Mouse (Mus musculus): ENCODE results near the gene Ppt2. TPM values are rescaled to one million over a fixed set of nuclear protein-coding genes. Genes with fewer than 3 reads are reported as not detected.

Ppt2 gene
- total RNA-seq, 2 experiments from 2014 or later, result 42.4 to 48.4 TPM

DNA sequence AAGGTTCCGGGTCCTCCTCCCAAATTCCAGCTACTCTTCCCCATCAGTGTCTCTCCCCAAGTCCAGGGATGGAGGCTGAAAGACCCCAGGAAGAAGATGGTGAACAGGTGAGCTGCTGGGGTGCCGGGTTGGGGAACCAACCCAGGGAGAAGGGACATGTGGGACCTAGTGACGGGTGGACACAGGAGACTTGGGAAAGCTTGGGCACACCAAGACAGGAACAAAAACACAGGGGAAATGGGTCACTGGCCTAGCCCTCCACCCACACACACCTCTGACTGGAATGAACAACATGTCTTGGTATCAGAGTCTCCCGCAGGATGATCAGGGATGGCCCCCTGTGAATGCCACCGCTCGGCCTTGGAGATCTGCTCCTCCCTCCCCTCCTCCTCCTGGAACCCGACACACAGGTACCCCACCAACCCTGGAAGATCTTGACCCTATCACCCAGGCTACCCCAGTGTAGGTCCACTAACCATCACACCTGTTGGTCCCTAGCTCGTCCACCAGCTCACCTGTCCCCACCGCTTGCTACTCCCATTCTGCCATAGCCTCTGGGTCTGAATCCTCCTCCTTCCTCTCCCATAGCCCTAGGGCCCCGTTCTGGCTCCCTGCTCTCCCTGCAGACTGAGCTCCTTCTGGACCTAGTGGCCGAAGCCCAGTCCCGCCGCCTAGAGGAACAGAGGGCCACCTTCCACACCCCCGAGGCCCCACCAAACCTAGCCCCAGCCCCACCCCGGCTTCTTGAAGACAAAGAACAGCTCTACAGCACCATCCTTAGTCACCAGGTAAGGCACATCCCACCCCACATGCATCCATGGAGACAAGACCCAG, 37.9 kb downstream of the Ppt2 start:
- DNase-seq (ENCODE audit: extremely low spot score in 1 of 2, low spot score in 1 of 2), result no peak

DNA sequence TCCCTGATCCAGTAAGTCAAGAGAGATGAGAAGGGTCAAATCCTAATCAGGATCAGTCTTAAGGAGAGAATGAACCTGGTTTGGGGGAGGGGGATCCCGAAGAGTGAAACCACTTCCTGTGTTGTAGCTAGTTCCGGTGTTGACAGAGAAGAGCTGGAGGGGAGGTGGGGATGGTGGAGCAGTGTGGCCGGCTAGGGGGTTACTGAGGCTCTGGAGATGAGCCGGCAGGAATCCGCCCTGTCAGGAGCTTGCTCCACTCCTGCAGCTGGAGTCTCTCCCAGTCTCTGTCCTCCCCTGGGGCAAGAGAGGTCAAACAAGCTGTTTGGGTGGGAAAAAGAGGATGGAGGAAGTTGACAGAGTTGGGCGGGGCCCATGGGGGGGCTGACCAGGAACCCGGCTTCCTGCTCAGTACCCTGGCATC, 38.6 kb downstream of the Ppt2 start, which contains the start of gene Gpsm3:
Gene Gpsm3 (plus strand): TSS at position 126 of the 421 bp plus-strand sequence.
- DNase-seq (ENCODE audit: extremely low spot score in 1 of 2, low spot score in 1 of 2), result no peak

DNA sequence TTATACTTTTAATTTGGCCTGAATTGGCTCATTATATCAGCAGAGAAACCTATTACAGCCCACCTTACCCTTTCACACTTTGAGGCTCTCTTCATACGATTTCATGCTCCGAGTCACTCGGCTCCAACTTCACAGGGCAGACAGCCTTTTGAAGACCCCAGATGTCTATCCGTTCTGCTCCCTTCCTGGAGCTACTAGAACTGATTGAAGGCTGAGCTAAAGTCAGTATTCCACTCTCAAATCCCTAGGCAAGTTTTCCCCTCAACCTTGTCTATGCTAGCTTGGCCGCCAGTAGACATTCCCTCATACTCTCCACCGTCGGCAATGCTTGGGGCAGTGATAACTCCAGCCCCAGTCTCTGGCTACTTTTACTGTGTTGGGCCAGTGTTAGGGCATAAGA, 39.1 kb downstream of the Ppt2 start:
- DNase-seq (ENCODE audit: extremely low spot score in 1 of 2, low spot score in 1 of 2), result no peak

GRCm38 (mm10) chr17:34588767-34589166, 39.5 kb downstream of the Ppt2 start:
- DNase-seq (ENCODE audit: extremely low spot score in 1 of 2, low spot score in 1 of 2), result no peak

- DNase-seq (ENCODE audit: extremely low spot score in 1 of 2, low spot score in 1 of 2), result no peak
These were observed 40.5 kb downstream of the Ppt2 start for GRCm38 (mm10) chr17:34587814-34588213.

- peak; percentile 91 to 98 for DNase-seq (ENCODE audit: extremely low spot score in 1 of 2, low spot score in 1 of 2)
These were observed 40.9 kb downstream of the Ppt2 start for GRCm38 (mm10) chr17:34587423-34587811.

DNA sequence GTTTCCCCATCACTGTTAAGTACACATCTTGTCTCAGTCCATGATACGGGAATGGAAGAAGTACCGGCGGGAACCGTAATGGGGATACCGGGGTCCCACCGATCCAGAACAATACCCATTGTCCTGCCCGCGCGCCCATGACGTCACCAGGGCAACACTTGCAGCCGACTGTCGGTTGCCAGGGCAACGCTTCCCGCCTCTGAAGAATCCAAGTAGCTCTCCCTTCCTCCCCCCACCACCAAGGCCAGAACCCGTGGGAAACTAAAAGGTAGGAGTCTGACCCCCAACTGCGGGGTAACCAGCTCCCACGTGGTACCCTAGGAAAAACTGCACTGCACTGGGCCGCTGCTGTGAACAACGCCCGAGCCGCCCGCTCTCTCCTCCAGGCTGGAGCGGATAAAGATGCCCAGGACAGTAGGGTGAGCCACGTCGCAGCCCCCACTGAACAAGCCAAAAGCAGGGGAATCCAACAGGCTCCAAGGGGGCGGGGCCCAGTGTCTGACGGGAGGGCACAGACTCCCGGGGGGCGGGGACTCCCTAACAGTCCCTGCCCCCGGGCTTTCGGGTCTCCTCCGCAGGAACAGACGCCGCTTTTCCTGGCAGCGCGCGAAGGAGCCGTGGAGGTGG, 41.4 kb downstream of the Ppt2 start:
- peak; percentile 77 to 80 for DNase-seq (ENCODE audit: extremely low spot score in 1 of 2, low spot score in 1 of 2)

DNA sequence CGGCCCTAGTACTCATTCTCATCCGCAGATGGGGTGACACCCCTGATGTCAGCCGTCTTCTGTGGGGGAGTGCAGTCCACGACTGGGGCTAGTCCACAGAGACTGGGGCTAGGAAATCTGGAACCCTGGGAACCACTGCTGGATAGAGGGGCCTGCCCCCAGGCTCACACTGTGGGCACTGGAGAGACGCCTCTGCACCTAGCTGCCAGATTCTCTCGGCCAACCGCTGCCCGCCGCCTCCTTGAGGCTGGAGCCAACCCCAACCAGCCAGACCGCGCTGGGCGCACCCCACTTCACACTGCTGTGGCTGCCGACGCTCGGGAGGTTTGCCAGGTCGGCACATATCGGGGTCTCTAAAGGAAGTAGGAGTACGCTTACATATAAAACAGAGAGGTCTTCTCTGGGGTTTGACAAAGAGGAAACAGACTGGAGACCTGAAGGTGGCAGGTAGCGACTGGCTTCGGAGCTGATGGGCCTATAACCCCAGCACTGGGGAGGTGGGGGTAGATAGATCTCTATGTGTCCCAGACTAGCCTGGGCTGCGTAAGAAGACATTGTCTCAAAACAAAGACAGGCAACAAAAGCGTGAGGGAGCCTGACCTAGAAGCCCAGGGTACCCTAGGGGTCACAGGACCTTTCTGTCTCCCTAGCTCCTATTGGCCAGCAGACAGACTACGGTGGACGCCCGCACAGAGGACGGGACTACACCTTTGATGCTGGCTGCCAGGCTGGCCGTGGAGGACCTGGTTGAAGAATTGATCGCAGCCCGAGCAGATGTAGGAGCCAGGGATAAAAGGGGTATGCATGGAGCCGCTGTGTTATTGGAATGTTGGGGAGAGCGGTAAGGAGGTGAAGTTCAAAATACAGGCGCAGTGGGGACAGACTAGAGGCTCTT, 42.2 kb downstream of the Ppt2 start:
- no peak for DNase-seq (ENCODE audit: extremely low spot score in 1 of 2, low spot score in 1 of 2)

DNA sequence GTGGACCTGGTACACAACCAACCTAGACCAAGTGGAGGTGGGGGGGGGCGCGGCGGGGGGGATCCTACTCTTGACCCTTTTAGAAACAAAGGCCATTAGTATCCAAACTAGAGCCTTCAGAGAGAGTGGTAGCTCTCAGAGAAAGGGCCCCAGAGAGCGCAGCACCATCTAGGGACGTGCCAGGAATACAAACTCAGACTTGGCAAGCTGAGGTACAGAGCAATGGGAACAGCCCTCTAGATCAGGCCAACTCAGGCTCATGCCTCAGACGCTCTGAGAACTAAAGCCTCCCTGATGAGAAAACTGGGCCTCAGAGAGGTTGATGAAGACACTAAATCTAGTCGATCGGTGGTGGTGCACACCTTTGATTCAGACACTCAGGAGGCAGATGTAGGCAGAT, 43.2 kb downstream of the Ppt2 start:
- DNase-seq (ENCODE audit: extremely low spot score in 1 of 2, low spot score in 1 of 2), result peak in 1 of 2 experiments; percentile 44

DNA sequence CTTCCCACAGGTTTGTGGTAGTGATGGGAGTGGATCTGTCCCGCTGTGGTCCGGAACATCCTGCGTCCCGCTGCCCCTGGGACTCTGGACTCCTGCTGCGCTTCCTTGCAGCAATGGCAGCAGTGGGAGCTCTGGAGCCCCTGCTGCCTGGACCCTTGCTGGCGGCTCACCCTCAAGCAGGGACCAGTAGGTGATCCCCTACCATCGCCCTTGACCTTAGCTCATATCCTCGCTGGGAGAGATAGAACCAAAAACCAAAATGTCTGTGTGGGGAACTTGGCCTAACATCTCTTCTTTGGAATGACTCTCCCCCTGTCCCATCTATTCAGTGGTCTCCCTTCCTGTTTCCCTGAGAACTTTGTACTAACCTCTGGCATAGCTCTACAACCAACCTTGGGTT, 44.5 kb downstream of the Ppt2 start:
- DNase-seq (ENCODE audit: extremely low spot score in 1 of 2, low spot score in 1 of 2), result no peak

GRCm38 (mm10) chr17:34583397-34583796, 44.9 kb downstream of the Ppt2 start:
- no peak for DNase-seq (ENCODE audit: extremely low spot score in 1 of 2, low spot score in 1 of 2)

GRCm38 (mm10) chr17:34582528-34582927, 45.8 kb downstream of the Ppt2 start:
- no peak for DNase-seq (ENCODE audit: extremely low spot score in 1 of 2, low spot score in 1 of 2)

GRCm38 (mm10) chr17:34578070-34578469, 50.2 kb downstream of the Ppt2 start:
- no peak for DNase-seq (ENCODE audit: extremely low spot score in 1 of 2, low spot score in 1 of 2)

- DNase-seq (ENCODE audit: extremely low spot score in 1 of 2, low spot score in 1 of 2), result no peak
These were observed 51.7 kb downstream of the Ppt2 start for GRCm38 (mm10) chr17:34576577-34576976.

DNA sequence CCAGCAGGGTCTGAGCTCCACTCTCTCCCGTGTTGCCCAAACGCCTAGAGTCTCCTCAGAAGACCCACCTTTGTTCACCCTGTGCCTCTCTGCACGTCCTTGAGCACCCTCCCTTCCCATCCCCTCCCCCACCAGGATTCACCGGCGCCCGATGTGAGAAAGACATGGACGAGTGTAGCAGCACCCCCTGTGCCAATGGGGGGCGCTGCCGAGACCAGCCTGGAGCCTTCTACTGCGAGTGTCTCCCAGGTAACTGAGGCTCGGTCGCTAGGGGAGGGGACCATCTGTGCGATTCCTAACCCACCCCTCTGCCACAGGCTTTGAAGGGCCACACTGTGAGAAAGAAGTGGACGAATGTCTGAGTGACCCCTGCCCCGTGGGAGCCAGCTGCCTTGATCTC, 55.9 kb downstream of the Ppt2 start:
- no peak for DNase-seq (ENCODE audit: extremely low spot score in 1 of 2, low spot score in 1 of 2)

DNA sequence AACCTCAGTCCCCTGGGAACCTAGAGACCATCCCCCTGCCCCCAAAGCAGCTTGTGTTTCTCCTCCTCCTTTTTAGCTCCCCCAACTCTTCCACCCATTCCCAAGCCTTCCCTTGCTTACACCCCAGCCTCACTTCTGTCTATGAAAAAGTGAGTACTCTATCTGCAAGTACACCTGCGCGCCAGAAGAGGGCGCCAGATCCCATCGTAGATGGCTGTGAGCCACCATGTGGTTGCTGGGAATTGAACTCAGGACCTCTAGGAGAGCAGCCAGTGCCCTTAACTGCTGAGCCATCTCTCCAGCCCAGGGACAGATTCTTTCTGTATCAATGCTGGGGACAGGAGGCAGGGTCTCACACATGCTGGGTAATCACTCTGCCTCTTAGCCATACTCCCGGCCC, 56.4 kb downstream of the Ppt2 start:
- no peak for DNase-seq (ENCODE audit: extremely low spot score in 1 of 2, low spot score in 1 of 2)

GRCm38 (mm10) chr17:34569919-34570318, 58.4 kb downstream of the Ppt2 start:
- no peak for DNase-seq (ENCODE audit: extremely low spot score in 1 of 2, low spot score in 1 of 2)

DNA sequence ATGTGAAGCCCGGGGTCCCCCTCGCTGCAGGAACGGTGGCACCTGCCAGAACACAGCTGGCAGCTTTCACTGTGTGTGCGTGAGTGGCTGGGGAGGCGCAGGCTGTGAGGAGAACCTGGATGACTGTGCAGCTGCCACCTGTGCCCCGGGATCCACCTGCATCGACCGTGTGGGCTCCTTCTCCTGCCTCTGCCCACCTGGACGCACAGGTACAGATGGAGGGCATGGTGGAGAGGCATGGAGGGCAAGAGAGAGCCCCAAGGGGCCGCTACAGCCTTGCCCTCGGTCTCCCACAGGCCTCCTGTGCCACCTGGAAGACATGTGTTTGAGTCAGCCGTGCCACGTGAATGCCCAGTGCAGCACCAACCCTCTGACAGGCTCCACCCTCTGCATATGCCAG, 59.9 kb downstream of the Ppt2 start:
- no peak for DNase-seq (ENCODE audit: extremely low spot score in 1 of 2, low spot score in 1 of 2)

DNA sequence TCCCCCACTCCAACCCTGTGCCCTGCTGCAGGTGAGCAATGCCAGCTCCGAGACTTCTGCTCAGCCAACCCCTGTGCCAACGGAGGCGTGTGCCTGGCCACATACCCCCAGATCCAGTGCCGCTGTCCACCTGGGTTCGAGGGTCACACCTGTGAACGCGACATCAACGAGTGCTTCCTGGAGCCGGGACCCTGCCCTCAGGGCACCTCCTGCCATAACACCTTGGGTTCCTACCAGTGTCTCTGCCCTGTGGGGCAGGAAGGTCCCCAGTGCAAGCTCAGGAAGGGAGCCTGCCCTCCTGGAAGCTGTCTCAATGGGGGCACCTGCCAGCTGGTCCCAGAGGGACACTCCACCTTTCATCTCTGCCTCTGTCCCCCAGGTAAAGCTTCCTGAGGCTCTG, 61.0 kb downstream of the Ppt2 start:
- no peak for DNase-seq (ENCODE audit: extremely low spot score in 1 of 2, low spot score in 1 of 2)

Data from layer of hippocampus, postnatal 25 days (tissue).